Mouse (Mus musculus) B cell, adult (primary cell): ENCODE results near the gene Nup107. TPM values are rescaled to one million over a fixed set of nuclear protein-coding genes. Genes with fewer than 3 reads are reported as not detected.

Experiments used
- total RNA-seq: library from RNA; stranded (reverse); gene quantifications from 4 replicates; pipeline ENCODE4 v1.2.4, GENCODE M21; 2023; ENCODE audit not compliant: inconsistent age

Nup107 gene
- total RNA-seq: 37.3 to 39.2 TPM (median 37.9 TPM) in 4 replicates

DNA sequence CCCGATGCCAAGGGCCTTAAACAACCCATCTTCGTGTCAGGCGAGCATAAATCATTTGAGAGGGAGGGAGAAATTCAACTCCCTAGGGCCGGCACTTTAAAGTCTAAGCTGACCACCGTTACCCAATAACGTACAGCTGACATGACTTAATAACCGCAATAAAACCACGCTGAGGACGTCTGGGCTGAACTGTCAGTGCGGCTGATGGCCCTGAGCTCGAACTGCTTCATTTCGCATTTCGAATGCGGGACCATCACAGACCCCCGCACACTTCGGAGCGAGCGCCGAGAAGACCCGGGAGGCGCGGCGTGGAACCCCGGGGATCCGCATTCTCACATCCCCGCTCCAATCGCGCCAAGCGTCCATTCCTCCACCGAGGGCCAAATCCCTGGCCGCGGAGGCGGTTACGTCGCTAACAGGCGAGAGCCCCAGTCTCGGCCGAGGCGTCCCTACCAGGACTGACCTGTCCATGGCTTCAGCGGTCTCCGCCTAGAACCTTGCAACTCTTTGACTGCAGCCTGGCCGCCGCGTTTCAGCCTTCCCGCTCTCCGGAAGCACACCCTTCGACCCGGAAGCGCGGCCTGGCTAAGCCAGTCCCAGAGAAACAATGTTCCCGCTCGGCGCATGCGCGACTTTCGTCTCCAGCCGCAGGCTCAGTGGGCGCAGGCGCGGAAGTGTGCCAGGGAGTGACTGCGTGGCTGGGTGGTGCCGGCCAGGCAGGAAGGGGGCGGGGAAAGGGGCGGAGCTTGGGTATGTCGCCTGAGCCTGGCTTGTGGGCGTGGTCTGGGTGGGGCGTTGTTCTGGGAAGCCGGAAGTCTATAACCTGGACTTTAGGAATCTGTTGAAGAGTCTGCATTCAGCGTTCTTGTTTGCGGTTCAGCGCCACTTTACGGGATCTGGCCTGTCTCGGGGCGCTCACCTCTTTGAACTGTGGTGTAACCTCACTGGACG, at the start of gene Nup107:
Gene Nup107 (minus strand): TSS at position 565 of the 951 bp plus-strand sequence.

DNA sequence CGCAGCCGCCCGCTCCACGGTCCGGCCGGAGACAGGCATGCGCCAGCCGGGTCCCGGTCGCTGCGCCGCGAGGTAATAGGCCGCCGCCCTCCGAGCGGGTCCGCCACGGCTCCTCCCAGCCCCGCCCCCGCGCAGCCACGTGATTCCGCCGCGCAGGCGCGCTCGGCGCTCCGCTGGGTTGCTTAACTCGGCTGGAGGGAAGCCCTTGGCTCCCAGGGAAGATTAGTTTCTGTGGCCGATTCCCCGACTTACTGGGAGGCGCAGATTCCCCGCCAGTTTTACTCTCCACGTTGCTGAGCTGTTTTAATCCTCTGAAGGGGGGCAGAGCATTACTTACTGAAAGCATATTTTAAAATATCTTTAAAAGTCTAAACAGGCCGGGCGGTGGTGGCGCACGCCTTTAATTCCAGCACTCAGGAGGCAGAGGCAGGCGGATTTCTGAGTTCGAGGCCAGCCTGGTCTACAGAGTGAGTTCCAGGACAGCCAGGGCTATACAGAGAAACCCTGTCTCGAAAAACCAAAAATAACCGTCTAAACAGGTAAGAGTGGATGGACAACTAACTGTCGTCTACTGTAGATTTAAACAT, 46.1 kb downstream of the Nup107 start, which contains the start of gene Slc35e3:
Gene Slc35e3 (minus strand): TSS at position 69 of the 587 bp plus-strand sequence.

DNA sequence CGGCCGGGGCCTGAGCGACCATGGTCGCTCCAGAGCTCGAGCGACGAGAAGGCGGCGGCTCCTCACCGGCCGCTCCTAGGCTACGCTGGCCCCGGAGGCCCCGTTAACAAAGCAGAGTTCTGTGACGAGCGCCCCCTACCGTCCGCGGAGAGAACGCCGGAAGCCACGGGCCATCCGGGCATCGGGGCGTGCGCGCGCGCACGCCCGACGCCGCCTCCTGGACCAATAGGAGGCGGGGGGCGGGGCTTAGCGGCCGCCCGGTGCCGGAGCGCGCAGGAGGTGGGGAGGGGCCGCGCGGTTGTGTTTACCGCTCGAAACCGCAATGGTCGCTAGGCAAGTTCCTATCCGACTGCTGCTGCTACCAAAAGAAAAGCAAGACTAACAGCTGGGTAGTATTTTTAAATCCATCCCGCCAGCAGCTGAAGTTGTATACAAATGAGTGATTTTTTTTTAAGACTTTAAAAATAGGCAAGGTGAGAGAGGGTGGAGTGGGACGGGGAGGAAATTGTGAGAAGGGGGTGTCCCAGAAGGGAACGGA, 81.8 kb downstream of the Nup107 start, which contains the start of gene Mdm2:
Gene Mdm2 (minus strand): TSS at position 155 of the 538 bp plus-strand sequence.

Other genes starting within 250 kb of the Nup107 start
- 54.6 to 82.5 TPM (median 67.0 TPM) in 4 replicates for gene Cpm, start 163.2 kb downstream of the Nup107 start, total RNA-seq
- gene Mdm2, start 81.9 kb downstream of the Nup107 start, total RNA-seq: 133 to 146 TPM (median 139 TPM) in 4 replicates
- gene Slc35e3, start 46.3 kb downstream of the Nup107 start, total RNA-seq: 9.6 to 14.0 TPM (median 11.8 TPM) in 4 replicates
- 418 to 435 TPM (median 428 TPM) in 4 replicates for gene Rap1b, start 53.3 kb upstream of the Nup107 start, total RNA-seq